Mouse (Mus musculus) adrenal gland, adult 18-20 months (tissue): Measurements from ENCODE around the gene Scrg1. TPM values are rescaled to one million over a fixed set of nuclear protein-coding genes. Genes with fewer than 3 reads are reported as not detected.
"Not testable (repeated sequence)": the region's sequence is repeated elsewhere in the genome, so short reads cannot be mapped to it uniquely, and the experiment has no call there.

Experiments
- DNase-seq, 2 experiments: peaks; one replicate each; pipeline ENCODE4 v3.0.0; 2021 to 2022; ENCODE audit warnings: low spot score in 2 of 2
- total RNA-seq, 2 experiments: library from RNA; stranded (reverse); gene quantifications; 1 replicate in 1 of 2; 2 replicates in 1 of 2; pipeline ENCODE4 v1.2.3; 2021

The Scrg1 gene
- total RNA-seq, 2 experiments from 2014 or later: 0.46 TPM; not detected in 1

DNA sequence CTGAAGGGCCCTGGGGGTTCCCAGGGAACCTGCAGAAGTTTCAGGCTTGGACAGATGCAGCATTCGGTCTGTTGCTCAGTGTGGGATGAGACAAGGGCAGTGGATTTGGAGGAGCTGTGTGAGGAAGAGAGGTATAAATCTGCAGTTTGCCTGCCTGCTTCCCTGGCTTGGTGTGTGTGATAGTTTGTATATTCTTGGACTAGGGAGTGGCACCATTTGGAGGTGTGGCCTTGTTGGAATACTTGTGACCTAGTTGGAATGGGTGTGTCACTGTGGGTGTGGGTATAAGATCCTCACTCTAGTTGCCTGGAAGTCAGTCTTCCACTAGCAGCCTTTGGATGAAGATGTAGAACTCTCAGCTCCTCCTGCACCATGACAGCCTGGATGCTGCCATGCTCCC lies 49.8 kb downstream of the Scrg1 start:
- DNase-seq: not testable (repeated sequence)

GRCm38 (mm10) chr8:57507556-57508063 lies 51.9 kb downstream of the Scrg1 start:
- DNase-seq: no peak

DNA sequence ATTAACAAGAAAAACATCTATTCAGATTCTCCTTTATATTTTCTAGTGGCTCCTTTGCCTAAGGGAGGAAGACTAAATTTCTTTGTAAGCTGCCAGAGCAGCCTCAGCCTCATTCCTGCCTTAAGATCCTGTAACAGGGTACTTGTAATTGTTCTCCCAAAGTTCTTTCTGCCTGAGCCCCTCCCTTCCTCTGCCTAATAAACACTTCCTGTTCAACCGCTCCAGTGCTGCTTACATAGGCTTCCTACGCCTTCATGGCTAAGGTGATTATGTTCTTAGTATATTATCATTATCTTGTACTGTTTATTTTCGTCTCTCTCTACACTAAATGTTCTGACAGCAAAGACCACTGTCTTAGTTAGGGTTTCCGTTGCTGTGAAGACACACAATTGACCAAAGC lies 52.9 kb downstream of the Scrg1 start:
- no peak for DNase-seq

GRCm38 (mm10) chr8:57510791-57511315 lies 55.1 kb downstream of the Scrg1 start:
- DNase-seq: no peak

DNA sequence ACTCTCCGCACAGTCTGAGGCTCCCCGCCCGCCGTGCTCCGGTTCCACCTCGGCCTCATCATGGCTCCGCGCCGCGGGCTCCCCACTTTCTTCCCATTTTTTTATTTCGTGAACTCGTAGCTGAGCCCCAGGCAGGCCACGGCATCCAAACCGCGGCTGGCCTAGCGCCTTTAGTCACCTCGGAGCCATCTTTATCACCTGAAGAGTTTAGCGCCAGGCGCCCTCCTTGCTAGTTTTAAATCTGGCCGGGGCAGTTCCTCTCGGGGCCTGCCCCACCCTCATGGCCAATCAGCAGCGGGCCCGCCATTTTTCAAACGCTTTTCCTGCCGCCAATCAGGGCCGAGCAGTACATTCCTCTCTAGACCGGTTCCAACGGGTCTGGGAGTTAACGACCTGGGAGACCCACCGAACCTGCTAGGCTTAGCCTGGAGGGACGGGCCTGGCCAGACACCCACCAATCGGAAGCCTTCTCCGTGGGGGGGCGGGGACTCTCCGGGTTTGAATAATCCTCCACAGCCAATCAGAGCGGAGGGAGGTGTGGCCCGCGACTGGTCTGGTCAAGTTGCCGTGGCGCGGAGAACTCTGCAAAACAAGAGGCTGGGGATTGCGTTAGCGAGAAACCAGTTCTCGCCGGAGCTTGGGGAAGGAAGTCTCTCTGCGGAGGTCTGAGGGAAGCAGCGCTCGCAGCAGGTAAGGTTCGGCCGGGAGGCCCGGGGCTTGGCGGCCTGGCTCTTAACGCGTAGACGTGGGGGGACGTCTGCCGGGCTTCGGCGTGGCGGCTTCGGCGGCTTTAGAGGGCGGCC lies 55.8 kb downstream of the Scrg1 start, which contains the start of gene Hmgb2:
Gene Hmgb2 (plus strand): TSS at position 592 of the 803 bp plus-strand sequence.
- DNase-seq: peak; percentile 96 to 98

- DNase-seq: peak; percentile 32 to 46
Measured at GRCm38 (mm10) chr8:57512141-57513056, 56.7 kb downstream of the Scrg1 start.

DNA sequence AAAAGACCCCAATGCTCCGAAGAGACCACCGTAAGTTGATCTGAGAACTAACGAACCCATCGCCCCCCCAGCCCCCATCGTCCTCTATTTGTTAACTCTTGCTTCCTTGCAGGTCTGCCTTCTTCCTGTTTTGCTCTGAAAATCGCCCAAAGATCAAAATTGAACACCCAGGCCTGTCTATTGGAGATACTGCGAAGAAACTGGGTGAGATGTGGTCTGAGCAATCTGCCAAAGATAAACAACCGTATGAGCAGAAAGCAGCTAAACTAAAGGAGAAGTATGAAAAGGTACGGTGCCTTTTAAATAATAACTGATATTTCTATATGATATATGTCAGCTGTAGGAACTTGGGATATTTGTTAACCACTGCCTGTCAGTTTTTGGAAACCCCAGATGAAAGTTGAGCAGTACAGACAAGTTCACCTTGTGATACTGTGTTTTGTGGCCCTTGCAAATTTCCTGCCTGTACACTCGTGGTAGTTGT lies 57.5 kb downstream of the Scrg1 start:
- DNase-seq: not testable (repeated sequence)

DNA sequence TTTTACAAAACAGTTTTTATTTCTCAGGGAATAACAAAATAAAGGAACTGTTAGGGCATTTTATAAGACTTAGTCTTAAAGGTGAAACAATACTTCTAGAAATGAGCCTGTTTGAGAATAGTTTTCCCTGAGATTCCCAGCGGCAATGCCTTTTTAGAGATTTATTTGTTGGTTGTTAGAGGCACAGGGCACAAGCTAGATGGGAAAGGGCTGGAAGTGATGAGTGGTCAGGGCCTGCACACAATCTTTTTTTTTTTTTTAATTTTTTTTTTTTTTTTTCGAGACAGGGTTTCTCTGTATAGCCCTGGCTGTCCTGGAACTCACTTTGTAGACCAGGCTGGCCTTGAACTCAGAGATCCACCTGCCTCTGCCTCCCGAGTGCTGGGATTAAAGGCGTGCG lies 61.0 kb downstream of the Scrg1 start:
- DNase-seq: not testable (repeated sequence)

DNA sequence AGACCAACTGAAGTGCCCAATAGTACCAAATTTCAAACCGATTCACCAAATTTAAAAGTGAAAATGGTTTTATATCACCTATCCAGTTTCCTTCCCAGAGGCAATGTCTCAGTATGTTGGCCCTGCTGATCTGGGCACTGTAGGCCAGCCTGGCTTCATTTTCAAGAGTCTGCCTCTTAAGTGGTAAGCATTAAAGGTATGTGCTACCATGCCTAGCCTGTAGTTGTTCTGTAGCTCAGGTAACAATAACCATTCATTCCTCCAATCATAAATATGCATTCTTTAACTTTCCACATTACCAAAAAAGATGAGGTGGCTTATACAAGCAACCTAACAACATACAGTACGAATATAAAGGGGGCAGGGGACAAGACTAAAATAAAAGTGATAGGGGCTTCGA lies 62.0 kb downstream of the Scrg1 start:
- DNase-seq: no peak

DNA sequence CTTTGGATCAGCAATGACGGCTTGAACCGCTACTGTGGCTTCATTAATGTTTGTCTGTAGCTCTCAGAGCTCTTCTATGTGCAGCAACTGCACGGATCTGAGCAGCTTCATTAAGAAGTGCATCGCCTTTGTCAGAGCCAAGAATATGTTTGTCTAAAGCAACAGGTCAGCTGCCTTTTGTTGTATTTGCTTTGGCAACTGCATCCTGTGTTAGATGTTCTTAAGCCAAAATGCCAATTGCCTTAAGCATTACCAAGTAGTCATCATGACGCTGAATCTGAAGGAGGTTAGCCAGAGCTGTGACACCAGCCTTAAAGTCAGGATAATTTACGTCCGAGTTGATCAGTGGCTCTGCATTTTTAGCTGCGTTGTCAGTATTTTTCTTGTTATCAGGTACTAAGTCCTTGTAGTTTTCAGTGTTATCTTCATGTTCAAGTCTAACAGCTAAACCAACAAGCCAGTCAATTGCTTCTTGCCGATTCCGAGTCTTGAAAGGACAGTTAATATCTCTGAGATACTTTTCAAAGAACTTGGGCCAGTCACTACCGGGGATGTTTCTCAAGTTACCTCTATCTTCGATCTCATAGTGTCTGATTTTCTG lies 64.6 kb downstream of the Scrg1 start:
- DNase-seq: no peak

Other genes with a start within 250 kb of the Scrg1 start
- gene Hand2, start 134.9 kb upstream of the Scrg1 start, total RNA-seq: 10 to 100 TPM; 33.9 to 39.7 TPM
- 10 to 100 TPM; 11.9 to 14.4 TPM for gene Sap30, start 31.9 kb downstream of the Scrg1 start, total RNA-seq
- 1 to 10 TPM; 5.1 to 5.3 TPM for gene Hmgb2, start 56.0 kb downstream of the Scrg1 start, total RNA-seq
- 10 to 100 TPM in 1 of 2 experiments, 1 to 10 TPM in 1; 5.0 to 10.3 TPM for gene Galnt7, start 197.1 kb downstream of the Scrg1 start, total RNA-seq